Mouse (Mus musculus): ENCODE results near the gene Ppp6c. TPM values are rescaled to one million over a fixed set of nuclear protein-coding genes. Genes with fewer than 3 reads are reported as not detected.

Ppp6c gene
- total and polyA plus RNA-seq, 3 experiments: 24.9 to 79.8 (median 68.7) TPM

DNA sequence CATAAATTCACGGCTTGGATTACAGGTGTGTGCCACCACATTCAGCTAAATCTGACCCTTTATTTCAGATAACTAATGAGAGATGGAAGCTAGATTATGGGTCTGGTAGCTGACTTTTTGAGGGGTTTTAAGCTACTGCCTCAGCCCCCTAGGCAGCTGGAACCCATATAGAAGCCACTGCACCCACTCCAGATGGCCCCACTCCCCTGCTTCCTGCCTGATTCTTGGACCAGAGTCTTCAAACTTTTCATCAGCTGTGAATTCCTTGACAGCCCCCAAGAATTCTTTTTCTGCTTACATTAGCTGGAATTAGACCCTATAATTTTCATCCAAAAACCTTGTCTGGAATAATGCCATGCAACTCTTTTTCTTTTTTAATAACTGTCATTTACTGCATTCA lies 79.8 kb downstream of the Ppp6c start:
- Histone ChIP-seq H3K27me3 (replicated peaks) (no peaks in the 10 kb centered on the region), H3K9ac (ENCODE audit: insufficient read depth, low read depth) (no peak overlapping the region), H3K9me3 (replicated peaks; ENCODE audit: low read length) (no peaks in the 10 kb centered on the region), H3K36me3 (replicated peaks in 1 of 2; ENCODE audit: control insufficient read depth in 1 of 2, insufficient read depth in 1 of 2, low read length in 1 of 2) (peaks cover 0 to 2% of the 10 kb centered on the region in 2 experiments), H3K27ac (ENCODE audit: insufficient read depth, low read depth) (no peak overlapping the region), H3K4me1 (ENCODE audit: control insufficient read depth in 1 of 2, insufficient read depth in 2 of 2) (peaks cover 4 to 15% of the 10 kb centered on the region in 2 experiments), H3K79me2 (replicated peaks; ENCODE audit: control insufficient read depth, extremely low read depth, insufficient read depth, poor library complexity, severe bottlenecking) (no peaks in the 10 kb centered on the region), H3K4me3 (replicated peaks in 1 of 3; ENCODE audit: low read depth in 2 of 3, low read length in 2 of 3, poor library complexity in 1 of 3) (no peak overlapping the region), H3K4me2 (ENCODE audit: insufficient read depth, low read depth, poor library complexity, severe bottlenecking) (no peak overlapping the region)
- DNase-seq (ENCODE audit: extremely low read depth): no peak
- TF ChIP-seq JUN (IDR thresholded peaks at IDR 0.05; ENCODE audit: insufficient read depth, low read depth, low read length) (no peak), CHD1 (IDR thresholded peaks at IDR 0.05; ENCODE audit: low read depth, low read length) (no peak), IRF4 (IDR thresholded peaks at IDR 0.05; ENCODE audit: low read depth, low read length) (no peak), MXI1 (IDR thresholded peaks at IDR 0.05; ENCODE audit: low read depth, low read length) (no peak), MAZ (IDR thresholded peaks at IDR 0.05; ENCODE audit: low read depth, low read length) (no peak), USF1 (IDR thresholded peaks at IDR 0.05; ENCODE audit: low read depth, low read length) (no peak), USF2 (conservative IDR thresholded peaks at IDR 0.05; ENCODE audit: low read depth, low read length) (no peak), EP300 (IDR thresholded peaks at IDR 0.05; ENCODE audit: low read length) (no peak), BHLHE40 (IDR thresholded peaks at IDR 0.05; ENCODE audit: low read depth, low read length) (no peak)
- dilution Hi-C loops (cut with MboI; ENCODE audit: extremely low pct_ligation_motif_present, extremely low pct_unique_long_range_greater_than_20kb, low sequenced_read_pairs) (no loop called here), in situ Hi-C loops (cut with MboI; ENCODE audit: low pct_ligation_motif_present, low pct_unique_long_range_greater_than_20kb, low sequenced_read_pairs) (no loop called here)

Other genes starting within 250 kb of the Ppp6c start
- gene Wdr38, start 229.0 kb downstream of the Ppp6c start, total RNA-seq (2012; rRNA removed): 1.0 and 1.1 TPM in 2 replicates
- 0.19 and 0.28 TPM in 2 replicates for gene Wdr38, start 229.0 kb downstream of the Ppp6c start, total RNA-seq (2014; rRNA removed)
- 0.40 and 0.63 TPM in 2 replicates for gene Wdr38, start 229.0 kb downstream of the Ppp6c start, polyA plus RNA-seq (2012; ENCODE audit: insufficient read length, low read depth)
- 139 and 148 TPM in 2 replicates for gene Arpc5l, start 221.1 kb downstream of the Ppp6c start, total RNA-seq (2012; rRNA removed)
- gene Arpc5l, start 221.1 kb downstream of the Ppp6c start, total RNA-seq (2014; rRNA removed): 300 and 309 TPM in 2 replicates
- gene Arpc5l, start 221.1 kb downstream of the Ppp6c start, polyA plus RNA-seq (2012; ENCODE audit: insufficient read length, low read depth): 212 and 219 TPM in 2 replicates
- 2,171 and 2,515 TPM in 2 replicates for gene Rpl35, start 220.8 kb downstream of the Ppp6c start, total RNA-seq (2012; rRNA removed)
- gene Rpl35, start 220.8 kb downstream of the Ppp6c start, total RNA-seq (2014; rRNA removed): 976 and 984 TPM in 2 replicates
- 649 and 718 TPM in 2 replicates for gene Rpl35, start 220.8 kb downstream of the Ppp6c start, polyA plus RNA-seq (2012; ENCODE audit: insufficient read length, low read depth)
- 7.8 and 8.8 TPM in 2 replicates for gene Golga1, start 160.9 kb downstream of the Ppp6c start, total RNA-seq (2012; rRNA removed)
- 8.2 and 8.6 TPM in 2 replicates for gene Golga1, start 160.9 kb downstream of the Ppp6c start, total RNA-seq (2014; rRNA removed)
- gene Golga1, start 160.9 kb downstream of the Ppp6c start, polyA plus RNA-seq (2012; ENCODE audit: insufficient read length, low read depth): 10.1 and 11.5 TPM in 2 replicates
- gene Scai, start 35.7 kb downstream of the Ppp6c start, total RNA-seq (2012; rRNA removed): 4.2 and 4.4 TPM in 2 replicates
- 4.7 and 8.3 TPM in 2 replicates for gene Scai, start 35.7 kb downstream of the Ppp6c start, total RNA-seq (2014; rRNA removed)
- 4.8 and 7.9 TPM in 2 replicates for gene Scai, start 35.7 kb downstream of the Ppp6c start, polyA plus RNA-seq (2012; ENCODE audit: insufficient read length, low read depth)

Data from CH12.LX (cell line).